Mouse (Mus musculus): Measurements from ENCODE around the gene Pde8a. TPM values are rescaled to one million over a fixed set of nuclear protein-coding genes. Genes with fewer than 3 reads are reported as not detected.

The Pde8a gene
- polyA plus RNA-seq, 1 experiment from 2014 or later: 2.1 TPM

DNA sequence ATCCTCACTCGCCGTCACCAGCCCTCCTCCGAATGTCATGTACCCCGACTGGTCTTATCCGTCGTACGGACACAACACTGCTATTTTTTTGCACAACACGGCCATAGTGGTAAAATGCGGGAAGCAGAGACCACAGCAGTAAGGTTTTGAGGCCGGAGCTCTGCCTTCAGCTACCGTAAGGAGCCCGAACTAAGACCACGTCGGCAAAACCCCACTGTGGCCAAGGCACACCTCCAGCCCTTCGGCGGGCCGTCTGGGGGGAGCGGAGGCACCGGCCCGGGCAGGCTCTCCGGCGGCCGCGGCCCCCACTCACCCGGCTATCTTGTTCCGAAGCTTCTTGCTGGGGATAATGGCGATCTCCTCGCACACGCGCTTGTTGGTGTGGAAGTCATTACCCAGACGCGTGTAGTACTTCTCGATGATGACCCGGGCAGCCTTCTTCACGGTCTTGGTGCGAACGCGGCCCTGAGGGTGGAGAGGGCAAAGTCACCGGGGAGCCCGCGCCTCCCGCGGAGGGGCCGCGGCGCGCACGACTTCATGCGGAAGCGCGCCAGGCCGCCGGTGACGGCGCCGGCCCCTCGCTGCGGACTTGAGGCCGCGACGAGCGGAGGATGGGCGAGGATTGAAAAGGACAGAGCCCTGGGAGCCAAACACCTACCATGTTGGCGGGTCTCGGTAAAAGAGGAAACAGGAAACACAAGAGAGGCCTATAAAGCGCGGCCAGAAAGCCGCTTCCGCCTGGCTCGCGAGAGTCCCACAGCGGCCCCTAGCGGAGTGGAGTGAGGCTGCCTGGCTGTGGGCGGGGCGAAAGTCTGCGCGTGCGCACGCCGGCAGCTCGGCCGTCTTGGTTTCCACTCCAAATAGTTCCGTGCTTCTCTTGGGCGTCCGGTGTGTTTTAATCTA, 131.4 kb downstream of the Pde8a start, which contains the start of gene Rps17:
Gene Rps17 (minus strand): TSS at position 711 of the 903 bp plus-strand sequence.
- Histone ChIP-seq H3K27ac (ENCODE audit: low read length) (peak within 1 kb of the TSS; percentile 78), H3K4me1 (replicated peaks; ENCODE audit: control insufficient read depth, insufficient read depth, low read length) (peaks cover 21% of the 10 kb centered on the region), H3K9ac (replicated peaks; ENCODE audit: low read depth, low read length) (peak within 1 kb of the TSS; percentile 94), H3K4me2 (ENCODE audit: low read length) (peak within 1 kb of the TSS; percentile 70), H3K27me3 (replicated peaks; ENCODE audit: control insufficient read depth, insufficient read depth, low read length) (no peaks in the 10 kb centered on the region), H3K36me3 (ENCODE audit: control insufficient read depth, insufficient read depth) (peaks cover 21% of the 10 kb centered on the region), H3K9me3 (ENCODE audit: control insufficient read depth, low read length) (no peaks in the 10 kb centered on the region), H3K4me3 (replicated peaks; ENCODE audit: low read length) (peak within 1 kb of the TSS; percentile 97)
- peak; percentile 94 for ATAC-seq
- WGBS: under 1% methylated on average over 84 of the region's 85 CpGs

DNA sequence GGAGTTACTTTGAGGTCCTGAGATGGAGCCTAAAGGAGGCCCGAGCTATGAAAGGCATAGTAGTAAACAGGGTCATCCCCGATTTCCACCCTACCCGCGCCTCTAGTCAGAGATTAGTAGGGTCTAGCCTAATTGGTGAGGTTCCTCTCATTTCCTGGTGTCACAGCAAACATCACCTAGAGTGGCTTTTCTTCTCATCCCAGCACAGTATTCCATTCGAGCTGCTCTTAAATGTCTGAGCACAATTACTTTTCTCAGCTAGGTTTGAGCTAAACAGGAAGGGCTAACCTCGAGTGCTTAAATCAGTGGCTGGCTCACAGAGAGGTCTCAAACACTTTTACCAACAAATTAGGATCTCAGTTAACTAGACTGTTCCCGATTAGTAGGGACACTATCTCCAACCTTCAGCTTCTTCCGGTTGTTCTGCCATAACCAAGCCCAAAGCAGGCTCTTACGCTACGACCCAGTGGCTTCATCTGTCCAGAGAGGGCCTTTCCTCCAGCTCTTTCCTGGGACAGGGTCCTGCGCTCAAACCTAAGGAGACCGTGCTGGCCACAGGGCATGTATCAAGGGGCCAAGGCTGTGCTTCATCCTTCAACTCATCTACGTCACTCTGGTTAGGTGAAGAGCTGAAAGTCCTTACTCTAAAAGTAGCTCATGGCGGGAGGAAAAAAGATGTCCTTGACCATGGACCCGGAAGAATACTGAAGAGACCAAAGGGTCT, 132.2 kb downstream of the Pde8a start:
- H3K4me3 ChIP-seq (replicated peaks; ENCODE audit: low read length): peak overlapping the region; percentile 97
- H3K27ac ChIP-seq (ENCODE audit: low read length): no peak overlapping the region
- H3K36me3 ChIP-seq (ENCODE audit: control insufficient read depth, insufficient read depth): peaks cover 15% of the 10 kb centered on the region
- H3K4me1 ChIP-seq (replicated peaks; ENCODE audit: control insufficient read depth, insufficient read depth, low read length): peaks cover 21% of the 10 kb centered on the region
- H3K9me3 ChIP-seq (ENCODE audit: control insufficient read depth, low read length): no peaks in the 10 kb centered on the region
- peak overlapping the region; percentile 14 for H3K9ac ChIP-seq (replicated peaks; ENCODE audit: low read depth, low read length)
- no peak; the same call in 1 of the 2 replicates for ATAC-seq
- peak overlapping the region; percentile 46 for H3K4me2 ChIP-seq (ENCODE audit: low read length)
- 61% methylated on average over 15 of the region's 15 CpGs for WGBS
- no peaks in the 10 kb centered on the region for H3K27me3 ChIP-seq (replicated peaks; ENCODE audit: control insufficient read depth, insufficient read depth, low read length)

DNA sequence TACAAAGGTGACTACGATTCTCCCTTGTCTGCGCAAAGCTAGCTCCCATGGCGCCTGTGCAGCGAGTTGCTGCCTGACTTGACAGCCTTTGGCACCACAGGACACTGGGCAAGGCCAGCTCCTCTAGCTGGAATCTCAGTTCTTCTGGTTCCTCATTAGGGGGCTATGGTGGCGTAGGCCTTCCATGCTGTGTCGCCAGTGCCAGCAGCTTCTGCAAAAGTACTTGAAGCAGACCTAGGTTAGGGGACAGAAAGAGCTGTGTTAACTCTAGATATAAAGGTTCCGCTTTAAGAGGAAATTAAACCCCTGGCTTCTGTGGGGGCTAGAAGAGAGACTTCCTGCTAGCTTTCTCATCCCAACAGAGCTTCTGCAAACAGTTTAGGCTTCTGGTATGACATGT, 134.8 kb downstream of the Pde8a start:
- WGBS: 38% methylated on average over 7 of the region's 7 CpGs

DNA sequence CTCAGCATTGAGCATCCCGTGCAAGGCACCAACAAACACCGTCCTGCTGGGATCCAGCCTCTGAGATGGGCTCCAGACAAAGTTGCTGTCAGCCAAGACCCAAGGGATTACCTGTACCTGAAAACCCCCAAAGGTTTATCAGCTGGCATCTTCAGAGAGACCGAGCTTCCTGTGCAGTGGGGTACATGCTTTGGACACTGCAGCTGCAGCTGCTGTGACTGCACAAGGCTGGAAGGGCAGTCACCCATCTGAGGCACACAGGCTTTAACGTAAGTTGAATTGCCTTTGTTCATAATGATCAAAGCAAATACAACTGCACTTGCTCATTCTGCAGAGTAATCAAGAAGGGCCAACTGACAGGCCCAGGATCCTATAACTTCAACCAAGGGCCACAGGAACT, 138.4 kb downstream of the Pde8a start:
- Histone ChIP-seq H3K4me1 (replicated peaks; ENCODE audit: control insufficient read depth, insufficient read depth, low read length) (no peaks in the 10 kb centered on the region), H3K4me2 (ENCODE audit: low read length) (no peak overlapping the region), H3K27me3 (replicated peaks; ENCODE audit: control insufficient read depth, insufficient read depth, low read length) (no peaks in the 10 kb centered on the region), H3K4me3 (replicated peaks; ENCODE audit: low read length) (no peak overlapping the region), H3K9ac (replicated peaks; ENCODE audit: low read depth, low read length) (no peak overlapping the region), H3K9me3 (ENCODE audit: control insufficient read depth, low read length) (no peaks in the 10 kb centered on the region), H3K27ac (ENCODE audit: low read length) (no peak overlapping the region), H3K36me3 (ENCODE audit: control insufficient read depth, insufficient read depth) (no peaks in the 10 kb centered on the region)
- 78% methylated on average over 4 of the region's 4 CpGs for WGBS
- no peak for ATAC-seq

More for the DNA sequence above, 134.8 kb downstream of the Pde8a start:
- peaks cover 9% of the 10 kb centered on the region for H3K4me1 ChIP-seq (replicated peaks; ENCODE audit: control insufficient read depth, insufficient read depth, low read length)
- no peaks in the 10 kb centered on the region for H3K36me3 ChIP-seq (ENCODE audit: control insufficient read depth, insufficient read depth)
- H3K4me2 ChIP-seq (ENCODE audit: low read length): no peak overlapping the region
- ATAC-seq: no peak
- no peak overlapping the region for H3K4me3 ChIP-seq (replicated peaks; ENCODE audit: low read length)
- H3K27ac ChIP-seq (ENCODE audit: low read length): no peak overlapping the region
- no peaks in the 10 kb centered on the region for H3K9me3 ChIP-seq (ENCODE audit: control insufficient read depth, low read length)
- no peak overlapping the region for H3K9ac ChIP-seq (replicated peaks; ENCODE audit: low read depth, low read length)
- no peaks in the 10 kb centered on the region for H3K27me3 ChIP-seq (replicated peaks; ENCODE audit: control insufficient read depth, insufficient read depth, low read length)

DNA sequence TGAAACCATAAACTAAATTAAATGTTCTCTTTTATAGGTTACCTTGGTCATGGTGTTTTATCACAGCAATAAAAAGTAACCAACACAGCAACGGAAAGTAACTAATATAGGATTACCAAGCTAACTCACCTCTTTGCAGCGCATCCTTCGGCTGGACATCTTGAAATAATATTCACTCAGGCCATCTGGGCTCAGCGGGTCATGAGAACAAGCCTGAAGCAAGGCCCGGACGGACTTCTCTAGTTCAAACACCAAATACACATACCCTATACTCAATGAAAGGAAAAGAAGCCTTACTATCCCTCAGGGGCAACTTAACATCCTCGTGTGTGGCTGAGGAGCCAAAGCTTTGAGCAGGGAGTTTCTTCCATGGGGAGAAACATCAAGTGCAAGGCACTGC, 142.3 kb downstream of the Pde8a start:
- Histone ChIP-seq H3K27me3 (replicated peaks; ENCODE audit: control insufficient read depth, insufficient read depth, low read length) (no peaks in the 10 kb centered on the region), H3K9ac (replicated peaks; ENCODE audit: low read depth, low read length) (no peak overlapping the region), H3K9me3 (ENCODE audit: control insufficient read depth, low read length) (no peaks in the 10 kb centered on the region), H3K36me3 (ENCODE audit: control insufficient read depth, insufficient read depth) (no peaks in the 10 kb centered on the region), H3K4me1 (replicated peaks; ENCODE audit: control insufficient read depth, insufficient read depth, low read length) (no peaks in the 10 kb centered on the region), H3K4me3 (replicated peaks; ENCODE audit: low read length) (no peak overlapping the region), H3K4me2 (ENCODE audit: low read length) (no peak overlapping the region), H3K27ac (ENCODE audit: low read length) (no peak overlapping the region)
- WGBS: 82% methylated on average over 7 of the region's 7 CpGs
- ATAC-seq: no peak

DNA sequence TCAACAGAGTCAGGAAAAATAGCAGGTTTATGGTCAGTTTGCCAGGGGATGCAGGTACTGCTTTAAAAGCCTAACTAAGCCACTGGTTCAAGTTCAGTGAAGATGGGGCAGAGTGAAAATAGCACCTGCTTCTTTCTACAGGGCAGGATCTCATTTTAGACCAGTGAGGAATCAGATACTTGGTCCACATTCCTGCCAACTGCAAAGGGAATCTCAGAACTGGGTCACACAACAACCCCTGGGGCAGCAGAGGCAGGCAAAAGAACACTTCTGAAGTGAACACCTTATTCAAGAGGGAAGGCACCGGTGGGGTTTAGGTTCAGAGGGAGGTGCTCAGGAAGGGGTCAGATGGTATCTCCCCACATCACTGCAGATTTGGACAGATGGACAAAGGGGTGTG, 143.0 kb downstream of the Pde8a start:
- no peaks in the 10 kb centered on the region for H3K36me3 ChIP-seq (ENCODE audit: control insufficient read depth, insufficient read depth)
- H3K9me3 ChIP-seq (ENCODE audit: control insufficient read depth, low read length): no peaks in the 10 kb centered on the region
- no peaks in the 10 kb centered on the region for H3K27me3 ChIP-seq (replicated peaks; ENCODE audit: control insufficient read depth, insufficient read depth, low read length)
- no peak for ATAC-seq
- H3K4me3 ChIP-seq (replicated peaks; ENCODE audit: low read length): no peak overlapping the region
- 92% methylated on average over 1 of the region's 1 CpGs for WGBS
- H3K9ac ChIP-seq (replicated peaks; ENCODE audit: low read depth, low read length): no peak overlapping the region
- no peaks in the 10 kb centered on the region for H3K4me1 ChIP-seq (replicated peaks; ENCODE audit: control insufficient read depth, insufficient read depth, low read length)
- H3K4me2 ChIP-seq (ENCODE audit: low read length): no peak overlapping the region
- H3K27ac ChIP-seq (ENCODE audit: low read length): no peak overlapping the region

DNA sequence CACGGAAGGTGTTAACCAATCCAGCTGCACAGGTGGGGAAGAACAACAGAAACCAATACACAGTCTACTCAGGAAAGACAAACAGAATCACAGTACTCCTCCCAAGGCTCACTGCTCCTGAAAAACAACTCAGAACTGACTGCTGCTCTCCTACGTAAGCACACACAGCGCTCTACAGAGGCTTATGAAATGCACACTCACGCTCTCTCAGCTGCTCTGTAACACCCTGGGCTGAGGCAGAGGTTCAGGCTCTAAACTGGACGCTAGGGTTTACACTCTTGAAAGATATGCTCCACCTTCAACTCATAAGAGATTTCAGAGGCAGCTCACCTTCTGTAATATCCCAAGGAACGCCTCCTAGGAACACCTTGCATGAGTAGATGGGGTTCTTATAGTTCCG, 143.6 kb downstream of the Pde8a start:
- H3K36me3 ChIP-seq (ENCODE audit: control insufficient read depth, insufficient read depth): no peaks in the 10 kb centered on the region
- WGBS: 78% methylated on average over 7 of the region's 7 CpGs
- no peak overlapping the region for H3K4me3 ChIP-seq (replicated peaks; ENCODE audit: low read length)
- no peaks in the 10 kb centered on the region for H3K27me3 ChIP-seq (replicated peaks; ENCODE audit: control insufficient read depth, insufficient read depth, low read length)
- no peak overlapping the region for H3K9ac ChIP-seq (replicated peaks; ENCODE audit: low read depth, low read length)
- no peak overlapping the region for H3K27ac ChIP-seq (ENCODE audit: low read length)
- H3K4me1 ChIP-seq (replicated peaks; ENCODE audit: control insufficient read depth, insufficient read depth, low read length): no peaks in the 10 kb centered on the region
- H3K9me3 ChIP-seq (ENCODE audit: control insufficient read depth, low read length): no peaks in the 10 kb centered on the region
- ATAC-seq: no peak
- no peak overlapping the region for H3K4me2 ChIP-seq (ENCODE audit: low read length)

DNA sequence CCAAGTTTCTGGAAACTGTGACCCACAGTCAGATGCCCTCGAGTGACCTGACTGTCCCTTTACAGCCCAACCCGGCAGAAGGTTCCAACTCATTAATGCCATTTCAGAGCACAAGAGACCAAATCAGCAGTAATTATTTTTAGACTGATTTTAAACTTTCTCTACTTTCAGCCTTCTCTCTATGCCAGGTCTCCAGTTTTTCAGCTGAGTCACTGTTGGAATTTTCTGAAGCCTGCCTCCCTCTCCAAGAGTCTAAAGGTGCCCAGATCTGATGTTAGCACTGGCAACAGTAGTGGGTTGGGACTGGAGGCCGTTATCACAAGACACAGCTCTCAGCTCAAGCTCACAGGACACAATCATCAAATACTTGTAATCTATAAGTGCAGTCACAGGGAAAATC, 154.6 kb downstream of the Pde8a start:
- peaks cover 10% of the 10 kb centered on the region for H3K4me1 ChIP-seq (replicated peaks; ENCODE audit: control insufficient read depth, insufficient read depth, low read length)
- 64% methylated on average over 3 of the region's 3 CpGs for WGBS
- ATAC-seq: no peak
- no peak overlapping the region for H3K27ac ChIP-seq (ENCODE audit: low read length)
- H3K9ac ChIP-seq (replicated peaks; ENCODE audit: low read depth, low read length): no peak overlapping the region
- no peak overlapping the region for H3K4me3 ChIP-seq (replicated peaks; ENCODE audit: low read length)
- no peaks in the 10 kb centered on the region for H3K36me3 ChIP-seq (ENCODE audit: control insufficient read depth, insufficient read depth)
- H3K9me3 ChIP-seq (ENCODE audit: control insufficient read depth, low read length): no peaks in the 10 kb centered on the region
- no peak overlapping the region for H3K4me2 ChIP-seq (ENCODE audit: low read length)
- H3K27me3 ChIP-seq (replicated peaks; ENCODE audit: control insufficient read depth, insufficient read depth, low read length): no peaks in the 10 kb centered on the region

DNA sequence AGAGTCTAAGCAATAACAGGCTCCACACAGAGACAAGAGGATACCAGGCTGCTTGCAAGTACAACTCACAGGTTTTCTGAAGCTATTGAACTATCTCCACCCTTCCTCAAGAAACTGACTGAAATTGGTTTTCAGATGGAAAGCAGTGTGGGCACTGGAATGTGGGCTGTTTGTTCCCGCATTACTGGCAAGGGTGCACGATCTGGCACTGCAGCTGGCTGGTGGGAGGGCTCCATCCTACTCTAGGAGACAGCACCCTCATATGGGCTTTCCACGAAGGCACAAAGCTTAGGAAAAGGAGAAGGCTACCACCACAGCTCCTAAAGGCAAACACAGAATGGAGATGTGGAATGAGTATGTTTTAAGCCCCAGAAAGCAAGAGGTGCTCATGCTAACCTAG, 156.3 kb downstream of the Pde8a start:
- Histone ChIP-seq H3K9me3 (ENCODE audit: control insufficient read depth, low read length) (no peaks in the 10 kb centered on the region), H3K27me3 (replicated peaks; ENCODE audit: control insufficient read depth, insufficient read depth, low read length) (no peaks in the 10 kb centered on the region), H3K4me1 (replicated peaks; ENCODE audit: control insufficient read depth, insufficient read depth, low read length) (peaks cover 10% of the 10 kb centered on the region), H3K9ac (replicated peaks; ENCODE audit: low read depth, low read length) (no peak overlapping the region), H3K27ac (ENCODE audit: low read length) (no peak overlapping the region), H3K4me2 (ENCODE audit: low read length) (no peak overlapping the region), H3K4me3 (replicated peaks; ENCODE audit: low read length) (no peak overlapping the region), H3K36me3 (ENCODE audit: control insufficient read depth, insufficient read depth) (no peaks in the 10 kb centered on the region)
- ATAC-seq: no peak
- WGBS: 49% methylated on average over 3 of the region's 3 CpGs
